Mouse (Mus musculus) neutrophil, adult 5-6 weeks (primary cell): ENCODE results near the gene Ccdc153. TPM values are rescaled to one million over a fixed set of nuclear protein-coding genes. Genes with fewer than 3 reads are reported as not detected.

Experiments
- ATAC-seq: fragments of 151-379, 151-347 bp; 2 replicates; pipeline ENCODE4 v1.8.0; 2017; ENCODE audit warnings: mild to moderate bottlenecking, moderate TSS enrichment; ENCODE audit not compliant: insufficient number of reproducible peaks, poor library complexity, low FRiP score, severe bottlenecking; ENCODE audit errors: extremely low read depth
- total RNA-seq: library from RNA; stranded (forward); fragments of 200-1000 nt; gene quantifications from 2 replicates; pipeline ENCODE4 v1.2.3, GENCODE M21; 2017

Gene Ccdc153
- total RNA-seq = not detected in 2 replicates

- ATAC-seq = no peak
These were observed at the start of gene Ccdc153 for GRCm38 (mm10) chr9:44240399-44240798. TSS of gene Ccdc153 (plus strand) at chr9:44240676.

- no peak for ATAC-seq
These were observed 49.3 kb upstream of the Ccdc153 start for GRCm38 (mm10) chr9:44191166-44191565.

- ATAC-seq = no peak
These were observed 48.2 kb upstream of the Ccdc153 start for GRCm38 (mm10) chr9:44192312-44192711.

- ATAC-seq = no peak
These were observed 47.7 kb upstream of the Ccdc153 start for GRCm38 (mm10) chr9:44192794-44193193.

GRCm38 (mm10) chr9:44194000-44194399, 46.5 kb upstream of the Ccdc153 start:
- ATAC-seq = no peak

GRCm38 (mm10) chr9:44196354-44196753, 44.1 kb upstream of the Ccdc153 start:
- ATAC-seq = peak; percentile 44; the same call in 1 of the 2 replicates

GRCm38 (mm10) chr9:44199166-44199565, 41.3 kb upstream of the Ccdc153 start:
- ATAC-seq = no peak

- no peak for ATAC-seq
These were observed 40.9 kb upstream of the Ccdc153 start for GRCm38 (mm10) chr9:44199580-44199979.

- ATAC-seq = no peak
These were observed 40.0 kb upstream of the Ccdc153 start for GRCm38 (mm10) chr9:44200458-44200857.

- ATAC-seq = no peak
These were observed 32.6 kb upstream of the Ccdc153 start for GRCm38 (mm10) chr9:44207840-44208239.

GRCm38 (mm10) chr9:44209416-44209815, 31.1 kb upstream of the Ccdc153 start:
- no peak for ATAC-seq

- ATAC-seq = no peak
These were observed 28.1 kb upstream of the Ccdc153 start for GRCm38 (mm10) chr9:44212406-44212805.

GRCm38 (mm10) chr9:44213538-44213937, 26.9 kb upstream of the Ccdc153 start:
- peak; percentile 63; the same call in 1 of the 2 replicates for ATAC-seq

GRCm38 (mm10) chr9:44225993-44226392, 14.5 kb upstream of the Ccdc153 start:
- ATAC-seq = no peak

GRCm38 (mm10) chr9:44231609-44232008, 8.9 kb upstream of the Ccdc153 start:
- ATAC-seq = no peak

GRCm38 (mm10) chr9:44233021-44233801, 7.3 kb upstream of the Ccdc153 start:
- ATAC-seq = no peak

- ATAC-seq = peak; percentile 92
These were observed 6.5 kb upstream of the Ccdc153 start, which contains the start of gene Cbl for GRCm38 (mm10) chr9:44233802-44234478. TSS of gene Cbl (minus strand) at chr9:44234049.

GRCm38 (mm10) chr9:44234479-44235427, 5.7 kb upstream of the Ccdc153 start:
- 0 out of 2 replicates have a peak, but pooled peaks have one; percentile 14 for ATAC-seq

- no peak for ATAC-seq
These were observed 3.9 kb upstream of the Ccdc153 start for GRCm38 (mm10) chr9:44236601-44237000.
